Mouse (Mus musculus): ENCODE measurements around the gene Met. TPM values are rescaled to one million over a fixed set of nuclear protein-coding genes. Genes with fewer than 3 reads are reported as not detected.
A peak's percentile ranks its signal among the peaks of the same experiment; 100 is the strongest.

The Met gene
- total and polyA plus RNA-seq, 2 experiments from 2014 or later = 1.1 to 4.5 TPM

DNA sequence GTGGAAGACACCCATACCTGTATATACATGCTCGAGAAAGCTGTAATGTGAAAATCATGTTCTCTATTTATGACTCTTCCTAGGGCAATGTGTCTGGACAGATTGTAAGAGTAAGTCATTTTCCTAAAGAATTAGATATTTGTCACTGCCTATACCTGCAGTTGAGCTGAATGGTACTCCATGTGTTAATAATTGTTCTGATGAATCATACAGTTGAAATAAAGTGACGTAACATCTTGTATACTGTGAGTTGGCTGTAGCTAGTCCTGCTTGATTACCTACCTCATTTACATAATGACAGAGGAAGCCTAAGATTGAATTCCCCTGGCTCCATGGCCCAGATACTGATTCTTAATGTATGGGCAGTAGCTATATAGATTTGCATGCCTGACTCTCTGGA, 110.1 kb downstream of the Met start:
- Histone ChIP-seq H3K9me3 (ENCODE audit: low read length) (no peaks in the 10 kb centered on the region), H3K36me3 (ENCODE audit: insufficient read depth, low read length) (no peaks in the 10 kb centered on the region), H3K27me3 (ENCODE audit: insufficient read depth, low read length) (no peaks in the 10 kb centered on the region), H3K4me1 (ENCODE audit: insufficient read depth, low read length) (no peaks in the 10 kb centered on the region), H3K9ac (replicated peaks; ENCODE audit: low read length) (no peak overlapping the region), H3K4me3 (ENCODE audit: low read length) (no peak overlapping the region), H3K27ac (no peak overlapping the region), H3K4me2 (ENCODE audit: low read depth, low read length) (no peak overlapping the region)
- no peak for TF ChIP-seq CTCF (IDR thresholded peaks at IDR 0.05; ENCODE audit: low read depth)
- WGBS = 79% methylated on average over 2 of the region's 2 CpGs
- ATAC-seq (no peak), DNase-seq (ENCODE audit: low spot score) (no peak)

- Histone ChIP-seq H3K36me3 (ENCODE audit: insufficient read depth, low read length) (no peaks in the 10 kb centered on the region), H3K4me3 (ENCODE audit: low read length) (no peak overlapping the region), H3K9me3 (ENCODE audit: low read length) (no peaks in the 10 kb centered on the region), H3K4me2 (ENCODE audit: low read depth, low read length) (no peak overlapping the region), H3K27ac (no peak overlapping the region), H3K9ac (replicated peaks; ENCODE audit: low read length) (no peak overlapping the region), H3K4me1 (ENCODE audit: insufficient read depth, low read length) (no peaks in the 10 kb centered on the region), H3K27me3 (ENCODE audit: insufficient read depth, low read length) (no peaks in the 10 kb centered on the region)
- ATAC-seq (no peak), DNase-seq (ENCODE audit: low spot score) (no peak)
- TF ChIP-seq CTCF (IDR thresholded peaks at IDR 0.05; ENCODE audit: low read depth) = no peak
- 78% methylated on average over 3 of the region's 3 CpGs for WGBS
Observed at GRCm38 (mm10) chr6:17578092-17578760, 114.6 kb downstream of the Met start.

GRCm38 (mm10) chr6:17580349-17580748, 116.7 kb downstream of the Met start:
- H3K36me3 ChIP-seq (ENCODE audit: insufficient read depth, low read length) = no peaks in the 10 kb centered on the region
- H3K4me1 ChIP-seq (ENCODE audit: insufficient read depth, low read length) = no peaks in the 10 kb centered on the region
- no peak overlapping the region for H3K9ac ChIP-seq (replicated peaks; ENCODE audit: low read length)
- no peak overlapping the region for H3K4me3 ChIP-seq (ENCODE audit: low read length)
- H3K4me2 ChIP-seq (ENCODE audit: low read depth, low read length) = no peak overlapping the region
- no peak for TF ChIP-seq CTCF (IDR thresholded peaks at IDR 0.05; ENCODE audit: low read depth)
- H3K9me3 ChIP-seq (ENCODE audit: low read length) = no peaks in the 10 kb centered on the region
- ATAC-seq (no peak), DNase-seq (ENCODE audit: low spot score) (no peak)
- no peaks in the 10 kb centered on the region for H3K27me3 ChIP-seq (ENCODE audit: insufficient read depth, low read length)
- 68% methylated on average over 3 of the region's 3 CpGs for WGBS
- H3K27ac ChIP-seq = no peak overlapping the region

GRCm38 (mm10) chr6:17583982-17584381, 120.4 kb downstream of the Met start:
- peak; percentile 74 for DNase-seq (ENCODE audit: low spot score)
- H3K4me1 ChIP-seq (ENCODE audit: insufficient read depth, low read length) = no peaks in the 10 kb centered on the region
- ATAC-seq = peak; percentile 85
- no peak for TF ChIP-seq CTCF (IDR thresholded peaks at IDR 0.05; ENCODE audit: low read depth)
- H3K9ac ChIP-seq (replicated peaks; ENCODE audit: low read length) = no peak overlapping the region
- no peaks in the 10 kb centered on the region for H3K9me3 ChIP-seq (ENCODE audit: low read length)
- no peaks in the 10 kb centered on the region for H3K36me3 ChIP-seq (ENCODE audit: insufficient read depth, low read length)
- H3K4me3 ChIP-seq (ENCODE audit: low read length) = peak overlapping the region; percentile 29
- no peaks in the 10 kb centered on the region for H3K27me3 ChIP-seq (ENCODE audit: insufficient read depth, low read length)
- peak overlapping the region; percentile 56 for H3K4me2 ChIP-seq (ENCODE audit: low read depth, low read length)
- WGBS = 25% methylated on average over 13 of the region's 13 CpGs
- H3K27ac ChIP-seq = no peak overlapping the region

- peak; percentile 86 for DNase-seq (ENCODE audit: low spot score)
- no peak overlapping the region for H3K27ac ChIP-seq
- peak; percentile 89 for ATAC-seq
- no peaks in the 10 kb centered on the region for H3K36me3 ChIP-seq (ENCODE audit: insufficient read depth, low read length)
- no peak overlapping the region for H3K4me3 ChIP-seq (ENCODE audit: low read length)
- H3K4me2 ChIP-seq (ENCODE audit: low read depth, low read length) = peak overlapping the region; percentile 14
- H3K9me3 ChIP-seq (ENCODE audit: low read length) = peaks cover 7% of the 10 kb centered on the region; the same call in 1 of the 2 replicates
- TF ChIP-seq CTCF (IDR thresholded peaks at IDR 0.05; ENCODE audit: low read depth) = peak; percentile 93
- H3K27me3 ChIP-seq (ENCODE audit: insufficient read depth, low read length) = no peaks in the 10 kb centered on the region
- WGBS = 33% methylated on average over 16 of the region's 16 CpGs
- no peaks in the 10 kb centered on the region for H3K4me1 ChIP-seq (ENCODE audit: insufficient read depth, low read length)
- no peak overlapping the region for H3K9ac ChIP-seq (replicated peaks; ENCODE audit: low read length)
Observed at GRCm38 (mm10) chr6:17589049-17589952, 125.7 kb downstream of the Met start.

DNA sequence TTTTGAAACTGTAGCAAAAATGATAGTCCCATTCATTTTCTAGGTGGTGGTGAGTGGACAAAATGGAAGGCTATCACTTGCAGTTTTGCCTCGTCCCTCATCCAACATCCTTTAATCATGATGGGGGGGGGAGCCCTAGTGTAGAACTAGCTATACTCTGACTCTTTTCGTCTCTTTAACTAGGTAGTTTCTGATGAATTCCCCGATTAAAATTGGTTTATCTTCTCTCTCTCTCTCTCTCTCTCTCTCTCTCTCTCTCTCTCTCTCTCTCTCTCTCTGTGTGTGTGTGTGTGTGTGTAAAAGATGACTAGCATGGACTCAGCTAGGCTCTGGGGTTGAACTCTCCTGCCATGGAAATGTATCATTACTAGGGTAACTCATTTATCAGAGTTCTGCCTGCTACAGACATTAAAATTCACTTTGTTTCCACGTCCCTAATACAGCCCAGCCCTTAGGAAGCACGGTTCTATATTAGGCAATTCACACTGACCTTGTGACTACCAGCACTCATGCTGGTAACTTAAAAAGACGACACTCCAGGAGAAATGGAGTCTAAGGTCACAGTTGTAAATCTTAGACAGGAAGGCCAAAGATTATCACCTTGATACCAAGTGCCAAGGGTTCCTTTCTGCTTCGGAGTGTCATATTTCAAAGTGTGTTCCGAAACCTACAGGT, 126.5 kb downstream of the Met start:
- Histone ChIP-seq H3K4me1 (ENCODE audit: insufficient read depth, low read length) (no peaks in the 10 kb centered on the region), H3K4me3 (ENCODE audit: low read length) (no peak overlapping the region), H3K27ac (no peak overlapping the region), H3K9ac (replicated peaks; ENCODE audit: low read length) (no peak overlapping the region), H3K4me2 (ENCODE audit: low read depth, low read length) (no peak overlapping the region), H3K27me3 (ENCODE audit: insufficient read depth, low read length) (no peaks in the 10 kb centered on the region), H3K36me3 (ENCODE audit: insufficient read depth, low read length) (no peaks in the 10 kb centered on the region), H3K9me3 (ENCODE audit: low read length) (peaks cover 7% of the 10 kb centered on the region; the same call in 1 of the 2 replicates)
- no peak for TF ChIP-seq CTCF (IDR thresholded peaks at IDR 0.05; ENCODE audit: low read depth)
- 54% methylated on average over 8 of the region's 8 CpGs for WGBS
- DNase-seq (ENCODE audit: low spot score) = no peak
- peak; percentile 62 for ATAC-seq
